Mouse (Mus musculus) hindbrain, embryonic 15.5 days (tissue): ENCODE measurements around the gene Numbl. TPM values are rescaled to one million over a fixed set of nuclear protein-coding genes. Genes with fewer than 3 reads are reported as not detected.
A peak's percentile ranks its signal among the peaks of the same experiment; 100 is the strongest.

Source experiments
- ATAC-seq: fragments of 200-750 bp; cut with Nextera tagmentation; 2 replicates; pipeline ENCODE4 v1.8.0; 2017; ENCODE audit warnings: low read depth, moderate number of reproducible peaks, moderate TSS enrichment; ENCODE audit not compliant: low FRiP score
- H3K27ac ChIP-seq: fragments of 300-500 bp; sonication (generic); replicated peaks from 2 replicates; pipeline ENCODE4 v1.5.1; 2015; ENCODE audit warnings: mild to moderate bottlenecking, inconsistent platforms
- H3K27me3 ChIP-seq: fragments of 300-500 bp; sonication (generic); 2 replicates; pipeline ENCODE4 v1.6.1; 2015; ENCODE audit warnings: control low read depth, inconsistent platforms
- H3K36me3 ChIP-seq: fragments of 300-500 bp; sonication (generic); 2 replicates; pipeline ENCODE4 v1.6.1; 2015; ENCODE audit warnings: control low read depth, inconsistent platforms
- H3K4me1 ChIP-seq: fragments of 300-500 bp; sonication (generic); replicated peaks from 2 replicates; pipeline ENCODE4 v1.6.1; 2015; ENCODE audit warnings: control low read depth, inconsistent platforms
- H3K4me2 ChIP-seq: fragments of 300-500 bp; sonication (generic); 2 replicates; pipeline ENCODE4 v1.6.1; 2015; ENCODE audit warnings: moderate library complexity, mild to moderate bottlenecking, inconsistent platforms
- H3K4me3 ChIP-seq: fragments of 300-500 bp; sonication (generic); 2 replicates; pipeline ENCODE4 v1.5.1; 2015; ENCODE audit warnings: mild to moderate bottlenecking, inconsistent platforms
- H3K9ac ChIP-seq: fragments of 300-500 bp; sonication (generic); 2 replicates; pipeline ENCODE4 v1.6.1; 2015; ENCODE audit warnings: inconsistent platforms
- H3K9me3 ChIP-seq: fragments of 300-500 bp; sonication (generic); 2 replicates; pipeline ENCODE4 v1.6.1; 2016; ENCODE audit warnings: control low read depth, inconsistent platforms
- WGBS: fragments of 180-500 bp; shearing (Covaris S2); methylation state at CpG from one replicate; pipeline ENCODE4 v1.1.7; 2015; 5-methylcytosine and 5-hydroxymethylcytosine counted together
- polyA plus RNA-seq: library from polyadenylated mRNA; unstranded; fragments of >200 nt; fragmentation: Nextera tagmentation; extraction: Ambion mirVana; gene quantifications from 2 replicates; pipeline ENCODE4 v1.2.1, GENCODE M21; 2015

The Numbl gene
- polyA plus RNA-seq, 1 experiment from 2014 or later = 67.5 TPM

- H3K4me3 ChIP-seq = peak overlapping the region; percentile 85
- no peaks in the 10 kb centered on the region for H3K27me3 ChIP-seq
- peaks cover 8% of the 10 kb centered on the region; the same call in 1 of the 2 replicates for H3K36me3 ChIP-seq
- peak overlapping the region; percentile 64 for H3K4me2 ChIP-seq
- H3K9ac ChIP-seq = peak overlapping the region; percentile 26; the same call in 1 of the 2 replicates
- peaks cover 39% of the 10 kb centered on the region for H3K4me1 ChIP-seq
- no peaks in the 10 kb centered on the region for H3K9me3 ChIP-seq
- WGBS = 11% methylated on average over 27 of the region's 27 CpGs
- peak; percentile 5; the same call in 1 of the 2 replicates for ATAC-seq
- peak overlapping the region; percentile 94 for H3K27ac ChIP-seq
These were observed 984 bp upstream of the Numbl start for GRCm38 (mm10) chr7:27257046-27257851.

GRCm38 (mm10) chr7:27257852-27258204 is 405 bp upstream of the Numbl start:
- Histone ChIP-seq H3K27ac (peak overlapping the region; percentile 94), H3K36me3 (peaks cover 10% of the 10 kb centered on the region), H3K27me3 (no peaks in the 10 kb centered on the region), H3K4me1 (peaks cover 39% of the 10 kb centered on the region), H3K9me3 (no peaks in the 10 kb centered on the region), H3K9ac (peak overlapping the region; percentile 26; the same call in 1 of the 2 replicates), H3K4me2 (peak overlapping the region; percentile 64), H3K4me3 (peak overlapping the region; percentile 85)
- 0% methylated on average over 4 of the region's 6 CpGs for WGBS
- ATAC-seq = peak; percentile 2

GRCm38 (mm10) chr7:27259271-27259721 is 1.1 kb downstream of the Numbl start:
- Histone ChIP-seq H3K27ac (peak overlapping the region; percentile 94), H3K36me3 (peaks cover 21% of the 10 kb centered on the region), H3K4me2 (peak overlapping the region; percentile 64), H3K4me3 (peak overlapping the region; percentile 85), H3K9ac (peak overlapping the region; percentile 94), H3K9me3 (no peaks in the 10 kb centered on the region), H3K27me3 (no peaks in the 10 kb centered on the region), H3K4me1 (peaks cover 39% of the 10 kb centered on the region)
- WGBS = 0% methylated on average over 9 of the region's 9 CpGs
- ATAC-seq = 0 out of 2 replicates have a peak, but pooled peaks have one; percentile 1

GRCm38 (mm10) chr7:27259771-27260170 is 1.5 kb downstream of the Numbl start:
- peaks cover 26% of the 10 kb centered on the region for H3K36me3 ChIP-seq
- no peaks in the 10 kb centered on the region for H3K9me3 ChIP-seq
- 0 out of 2 replicates have a peak, but pooled peaks have one; percentile 7 for ATAC-seq
- H3K4me2 ChIP-seq = peak overlapping the region; percentile 64
- 5% methylated on average over 5 of the region's 5 CpGs for WGBS
- H3K27ac ChIP-seq = peak overlapping the region; percentile 94
- no peaks in the 10 kb centered on the region for H3K27me3 ChIP-seq
- peak overlapping the region; percentile 85 for H3K4me3 ChIP-seq
- H3K9ac ChIP-seq = peak overlapping the region; percentile 94
- peaks cover 39% of the 10 kb centered on the region for H3K4me1 ChIP-seq

GRCm38 (mm10) chr7:27260856-27261255 is 2.6 kb downstream of the Numbl start:
- peak overlapping the region; percentile 94; the same call in 1 of the 2 replicates for H3K9ac ChIP-seq
- peak overlapping the region; percentile 94; the same call in 1 of the 2 replicates for H3K27ac ChIP-seq
- H3K27me3 ChIP-seq = no peaks in the 10 kb centered on the region
- ATAC-seq = no peak
- peak overlapping the region; percentile 64 for H3K4me2 ChIP-seq
- H3K36me3 ChIP-seq = peaks cover 36% of the 10 kb centered on the region
- peaks cover 39% of the 10 kb centered on the region for H3K4me1 ChIP-seq
- 27% methylated on average over 7 of the region's 7 CpGs for WGBS
- H3K4me3 ChIP-seq = peak overlapping the region; percentile 85
- no peaks in the 10 kb centered on the region for H3K9me3 ChIP-seq

- peaks cover 36% of the 10 kb centered on the region for H3K4me1 ChIP-seq
- no peaks in the 10 kb centered on the region for H3K27me3 ChIP-seq
- H3K4me2 ChIP-seq = no peak overlapping the region
- no peak for ATAC-seq
- WGBS = 65% methylated on average over 6 of the region's 6 CpGs
- peaks cover 44% of the 10 kb centered on the region for H3K36me3 ChIP-seq
- no peak overlapping the region for H3K9ac ChIP-seq
- no peak overlapping the region for H3K4me3 ChIP-seq
- H3K9me3 ChIP-seq = no peaks in the 10 kb centered on the region
- no peak overlapping the region for H3K27ac ChIP-seq
These were observed 3.7 kb downstream of the Numbl start for GRCm38 (mm10) chr7:27261888-27262287.

GRCm38 (mm10) chr7:27264761-27265160 is 6.5 kb downstream of the Numbl start:
- no peaks in the 10 kb centered on the region for H3K27me3 ChIP-seq
- peaks cover 71% of the 10 kb centered on the region for H3K36me3 ChIP-seq
- peaks cover 21% of the 10 kb centered on the region for H3K4me1 ChIP-seq
- no peak for ATAC-seq
- H3K4me2 ChIP-seq = no peak overlapping the region
- WGBS = 93% methylated on average over 12 of the region's 12 CpGs
- H3K9ac ChIP-seq = no peak overlapping the region
- no peaks in the 10 kb centered on the region for H3K9me3 ChIP-seq
- no peak overlapping the region for H3K4me3 ChIP-seq
- H3K27ac ChIP-seq = no peak overlapping the region

GRCm38 (mm10) chr7:27266515-27267128 is 8.4 kb downstream of the Numbl start:
- no peaks in the 10 kb centered on the region for H3K27me3 ChIP-seq

GRCm38 (mm10) chr7:27271423-27271822 is 13.2 kb downstream of the Numbl start:
- Histone ChIP-seq H3K9ac (no peak overlapping the region), H3K27me3 (no peaks in the 10 kb centered on the region), H3K4me2 (no peak overlapping the region), H3K27ac (no peak overlapping the region), H3K9me3 (no peaks in the 10 kb centered on the region), H3K4me3 (no peak overlapping the region), H3K36me3 (peaks cover 86% of the 10 kb centered on the region), H3K4me1 (no peaks in the 10 kb centered on the region)
- 88% methylated on average over 8 of the region's 8 CpGs for WGBS
- no peak for ATAC-seq

More at GRCm38 (mm10) chr7:27266515-27267128, 8.4 kb downstream of the Numbl start:
- no peak for ATAC-seq
- no peak overlapping the region for H3K9ac ChIP-seq
- peaks cover 89% of the 10 kb centered on the region for H3K36me3 ChIP-seq
- no peak overlapping the region for H3K4me2 ChIP-seq
- H3K4me1 ChIP-seq = peaks cover 5% of the 10 kb centered on the region
- no peak overlapping the region for H3K27ac ChIP-seq
- H3K9me3 ChIP-seq = no peaks in the 10 kb centered on the region
- H3K4me3 ChIP-seq = no peak overlapping the region
- WGBS = 76% methylated on average over 20 of the region's 20 CpGs

- Histone ChIP-seq H3K27ac (no peak overlapping the region), H3K4me1 (no peaks in the 10 kb centered on the region), H3K4me2 (no peak overlapping the region), H3K9me3 (no peaks in the 10 kb centered on the region), H3K36me3 (peaks cover 90% of the 10 kb centered on the region), H3K27me3 (no peaks in the 10 kb centered on the region), H3K9ac (no peak overlapping the region), H3K4me3 (no peak overlapping the region)
- WGBS = 56% methylated on average over 32 of the region's 32 CpGs
- no peak for ATAC-seq
These were observed 15.6 kb downstream of the Numbl start for GRCm38 (mm10) chr7:27273739-27274351.

GRCm38 (mm10) chr7:27274916-27275315 is 16.7 kb downstream of the Numbl start:
- 90% methylated on average over 4 of the region's 4 CpGs for WGBS
- no peak overlapping the region for H3K4me2 ChIP-seq
- H3K4me1 ChIP-seq = no peaks in the 10 kb centered on the region
- no peak overlapping the region for H3K27ac ChIP-seq
- peaks cover 89% of the 10 kb centered on the region for H3K36me3 ChIP-seq
- H3K9me3 ChIP-seq = no peaks in the 10 kb centered on the region
- no peaks in the 10 kb centered on the region for H3K27me3 ChIP-seq
- ATAC-seq = no peak
- H3K9ac ChIP-seq = no peak overlapping the region
- no peak overlapping the region for H3K4me3 ChIP-seq

GRCm38 (mm10) chr7:27276021-27276420 is 17.8 kb downstream of the Numbl start:
- Histone ChIP-seq H3K36me3 (peaks cover 88% of the 10 kb centered on the region), H3K4me2 (no peak overlapping the region), H3K9ac (no peak overlapping the region), H3K9me3 (no peaks in the 10 kb centered on the region), H3K27ac (no peak overlapping the region), H3K27me3 (no peaks in the 10 kb centered on the region), H3K4me3 (no peak overlapping the region), H3K4me1 (no peaks in the 10 kb centered on the region)
- no peak for ATAC-seq
- 69% methylated on average over 7 of the region's 7 CpGs for WGBS
